Mouse (Mus musculus) left cerebral cortex, postnatal 36 days (tissue): ENCODE measurements around the gene Pkd1l1. TPM values are rescaled to one million over a fixed set of nuclear protein-coding genes. Genes with fewer than 3 reads are reported as not detected.

Source experiments
- DNase-seq, 2 experiments: peaks; one replicate each; pipeline ENCODE4 v3.0.0; 2021 to 2022; ENCODE audit warnings: low spot score in 2 of 2, mixed read lengths in 1 of 2
- intact Hi-C: fragments of 180-260 bp; cut with DNase I; formaldehyde crosslinking; loops from one replicate; pipeline ENCODE4 v1.15.1; 2025
- total RNA-seq, 2 experiments: library from RNA; stranded (reverse); gene quantifications; 2 replicates each; pipeline ENCODE4 v1.2.3; 2021

Pkd1l1 gene
- total RNA-seq, 2 experiments from 2014 or later = 0.23 TPM; not detected in 1

DNA sequence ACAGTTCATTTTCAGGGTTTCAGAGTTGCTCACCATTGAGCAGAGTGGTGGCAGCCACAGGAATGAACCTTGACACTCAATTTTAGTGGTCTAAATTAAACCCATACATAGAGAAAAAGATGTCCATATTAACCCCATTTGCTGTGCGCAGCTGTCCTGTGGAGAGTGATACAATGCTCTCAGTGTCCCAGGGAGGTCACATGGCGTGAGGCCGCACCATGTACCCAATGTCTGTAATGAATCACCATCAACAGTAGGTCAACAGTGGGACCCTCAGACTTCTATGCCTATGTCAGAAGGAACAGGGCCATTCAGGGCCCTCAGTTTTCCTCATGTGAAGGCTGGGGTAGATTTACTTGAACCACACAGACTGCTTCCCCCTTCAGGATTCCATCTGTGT, 143.5 kb downstream of the Pkd1l1 start:
- DNase-seq = no peak
- intact Hi-C loops = no loop called here

DNA sequence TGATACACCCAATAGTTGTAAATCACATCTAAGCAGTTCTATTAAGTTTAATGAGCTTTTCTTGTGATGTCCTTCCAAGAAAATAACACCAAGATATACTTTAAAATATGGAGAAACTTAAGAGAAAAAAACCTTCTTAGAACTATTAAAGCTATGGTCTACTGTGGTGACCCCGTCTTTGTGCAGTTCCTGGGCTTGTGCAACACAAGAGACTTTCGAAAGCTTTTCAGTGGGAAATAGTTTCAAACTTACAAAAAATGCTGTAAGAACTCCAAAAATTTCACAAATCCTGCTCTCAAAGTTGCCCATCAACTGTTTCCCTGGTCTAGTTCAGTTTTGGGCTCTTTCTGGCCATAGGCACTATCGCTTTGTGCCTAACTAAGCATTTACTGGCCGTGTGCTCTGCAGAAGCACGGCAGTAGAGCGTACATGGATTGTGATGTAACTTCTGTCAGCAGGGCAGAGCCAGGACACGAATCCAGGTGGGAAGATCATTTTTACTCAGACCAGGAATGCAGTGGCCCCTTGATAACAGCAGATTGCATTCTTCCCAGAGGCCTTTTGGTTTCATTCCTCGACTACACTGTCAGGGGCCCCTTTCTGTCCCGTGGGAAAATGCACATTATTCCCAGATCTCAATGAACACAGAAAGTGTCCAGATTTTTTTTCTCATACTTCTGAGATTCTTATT, 144.1 kb downstream of the Pkd1l1 start:
- intact Hi-C loops = no loop called here
- DNase-seq = no peak

DNA sequence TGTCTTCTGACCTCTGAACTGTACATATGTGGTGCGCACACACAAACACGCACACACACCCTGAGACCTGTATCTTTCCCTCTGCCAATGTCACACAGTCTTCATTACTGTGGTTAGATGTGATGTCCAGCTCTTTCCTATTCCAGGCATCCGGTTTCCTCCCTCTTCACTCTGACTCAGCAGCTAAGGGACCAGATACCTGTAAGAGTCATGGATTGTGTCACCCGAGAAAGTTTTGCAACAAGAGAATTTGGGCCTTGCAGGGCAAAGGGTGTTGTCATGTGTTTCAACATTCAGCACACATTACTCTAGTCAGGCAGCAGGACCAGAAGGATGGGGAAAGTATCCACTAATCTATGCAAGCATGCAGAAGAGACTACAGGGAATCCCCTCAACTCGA, 146.5 kb downstream of the Pkd1l1 start:
- intact Hi-C loops = no loop called here
- DNase-seq = no peak

- DNase-seq = no peak
- intact Hi-C loops = no loop called here
Measured at GRCm38 (mm10) chr11:8826046-8826445, 147.0 kb downstream of the Pkd1l1 start.

DNA sequence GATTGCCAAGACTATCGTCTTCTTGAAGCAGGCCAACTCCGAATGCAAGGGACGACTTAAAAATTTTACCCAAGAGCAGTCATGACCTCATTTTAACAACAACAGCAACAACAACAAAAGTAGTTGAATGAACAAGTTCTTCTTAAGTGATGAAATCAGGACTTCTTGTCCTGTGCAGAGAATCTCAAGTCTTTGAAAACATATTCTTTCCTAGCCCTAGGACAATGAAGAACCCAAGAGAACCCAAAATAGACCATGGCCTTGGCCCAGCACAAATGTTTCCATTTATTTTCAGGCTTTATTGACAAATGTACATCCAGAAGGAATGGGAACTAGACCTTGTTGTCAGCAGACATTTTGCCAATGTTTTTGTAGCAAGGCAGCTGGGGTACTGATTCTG, 147.7 kb downstream of the Pkd1l1 start:
- intact Hi-C loops = no loop called here
- DNase-seq = no peak

DNA sequence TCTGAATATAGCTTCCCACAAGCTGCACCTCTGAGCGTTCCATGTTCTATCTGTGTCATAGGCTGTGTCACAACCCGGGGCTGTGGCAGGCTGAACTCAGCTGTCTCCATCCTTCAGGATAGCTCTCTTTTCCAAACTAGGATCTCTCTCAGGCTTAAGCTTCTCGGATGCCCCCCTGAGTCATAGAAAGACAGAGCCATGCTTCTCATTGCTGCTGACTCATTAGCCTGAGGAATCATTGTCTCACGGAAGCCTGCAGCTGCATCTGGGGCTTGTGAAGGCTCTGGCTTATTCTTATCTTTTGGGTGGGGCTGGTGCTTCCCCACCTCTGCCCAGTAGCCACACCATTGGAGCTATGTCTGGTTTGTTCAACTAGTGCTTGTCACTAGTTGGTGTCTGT, 151.7 kb downstream of the Pkd1l1 start:
- no peak for DNase-seq
- intact Hi-C loops = no loop called here

GRCm38 (mm10) chr11:8817376-8817775, 155.7 kb downstream of the Pkd1l1 start:
- no peak for DNase-seq
- intact Hi-C loops = no loop called here

- DNase-seq = no peak
- intact Hi-C loops = no loop called here
Measured at GRCm38 (mm10) chr11:8814097-8814790, 158.8 kb downstream of the Pkd1l1 start.

GRCm38 (mm10) chr11:8811506-8812100, 161.5 kb downstream of the Pkd1l1 start:
- no peak for DNase-seq
- intact Hi-C loops = no loop called here

DNA sequence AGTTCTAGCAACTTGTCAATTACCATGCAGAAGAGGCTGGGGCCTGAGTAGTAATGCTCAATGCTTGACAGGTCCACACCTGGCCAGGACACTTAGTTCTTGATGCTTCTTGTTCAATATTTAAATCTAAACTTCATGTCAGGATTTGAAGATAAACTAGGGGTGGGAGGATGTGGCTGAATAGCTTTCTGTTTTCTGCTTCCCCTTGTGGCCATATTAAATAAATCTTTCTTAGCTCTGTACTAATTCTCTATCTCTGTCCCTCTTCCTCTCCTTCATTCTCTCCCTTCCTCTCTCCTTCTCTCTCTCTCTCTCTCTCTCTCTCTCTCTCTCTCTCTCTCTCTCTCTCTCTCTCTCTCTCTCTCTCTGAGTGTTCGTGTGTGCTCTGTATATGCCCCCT, 163.4 kb downstream of the Pkd1l1 start:
- intact Hi-C loops = no loop called here
- DNase-seq = no peak

DNA sequence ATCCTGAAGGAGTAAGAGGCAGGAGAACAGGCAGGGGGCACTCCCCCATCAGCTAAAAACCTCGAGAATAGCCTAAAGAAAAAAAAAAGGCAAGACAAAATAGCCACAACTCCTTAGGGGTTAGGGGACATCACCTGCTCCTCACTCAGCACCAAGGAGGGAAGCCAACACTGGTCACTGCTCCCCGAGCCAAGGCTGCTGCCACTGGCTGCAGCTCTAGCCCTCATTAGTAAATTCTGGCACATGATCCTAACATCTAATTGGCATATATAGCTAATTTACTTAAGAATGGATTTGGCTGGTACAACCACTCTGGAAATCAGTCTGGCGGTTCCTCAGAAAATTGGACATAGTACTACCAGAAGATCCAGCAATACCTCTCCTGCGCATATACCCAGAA, 166.1 kb downstream of the Pkd1l1 start:
- intact Hi-C loops = no loop called here
- DNase-seq = no peak

GRCm38 (mm10) chr11:8804178-8804577, 168.9 kb downstream of the Pkd1l1 start:
- no peak for DNase-seq
- intact Hi-C loops = no loop called here

DNA sequence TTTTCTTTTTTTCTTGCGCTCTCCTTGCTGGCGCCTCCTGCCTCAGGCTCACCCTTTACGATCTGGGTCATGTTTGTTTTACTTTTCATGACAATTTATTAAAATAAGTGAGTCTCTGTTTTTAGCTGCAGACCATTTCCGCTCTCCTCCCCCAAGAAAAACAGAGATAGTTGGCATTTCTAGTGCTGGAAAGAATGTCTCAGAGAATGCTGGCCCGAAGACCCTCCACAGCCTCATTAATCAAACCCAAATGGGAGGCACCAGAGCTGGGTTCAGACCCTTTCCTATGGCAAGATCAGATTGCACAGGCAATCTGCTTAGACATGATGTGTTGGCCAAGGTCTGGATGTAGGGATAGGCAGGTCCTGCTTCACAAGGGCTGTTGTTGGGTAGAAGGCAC, 175.6 kb downstream of the Pkd1l1 start:
- DNase-seq = no peak
- intact Hi-C loops = no loop called here

- intact Hi-C loops = no loop called here
- DNase-seq = no peak
Measured at GRCm38 (mm10) chr11:8795031-8795430, 178.0 kb downstream of the Pkd1l1 start.

DNA sequence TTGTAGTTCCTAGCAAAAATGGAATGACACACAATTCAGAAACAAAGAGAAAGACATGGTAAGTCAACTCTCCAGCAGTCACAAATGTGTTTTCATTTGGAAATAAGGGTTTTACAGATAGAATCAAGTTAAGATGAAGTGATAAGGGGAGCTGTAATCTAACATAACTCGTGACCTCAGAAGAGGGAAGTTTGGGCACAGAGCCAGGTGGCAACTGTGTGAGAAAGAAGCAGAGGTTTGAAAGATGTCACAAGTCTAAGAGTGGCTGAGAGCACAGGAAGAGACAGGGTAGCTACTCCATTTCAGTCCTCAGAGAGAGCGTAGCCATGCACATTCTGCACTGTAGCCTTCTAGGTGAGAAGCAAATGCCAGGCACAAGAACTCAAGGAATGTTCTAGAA, 180.9 kb downstream of the Pkd1l1 start:
- intact Hi-C loops = no loop called here

DNA sequence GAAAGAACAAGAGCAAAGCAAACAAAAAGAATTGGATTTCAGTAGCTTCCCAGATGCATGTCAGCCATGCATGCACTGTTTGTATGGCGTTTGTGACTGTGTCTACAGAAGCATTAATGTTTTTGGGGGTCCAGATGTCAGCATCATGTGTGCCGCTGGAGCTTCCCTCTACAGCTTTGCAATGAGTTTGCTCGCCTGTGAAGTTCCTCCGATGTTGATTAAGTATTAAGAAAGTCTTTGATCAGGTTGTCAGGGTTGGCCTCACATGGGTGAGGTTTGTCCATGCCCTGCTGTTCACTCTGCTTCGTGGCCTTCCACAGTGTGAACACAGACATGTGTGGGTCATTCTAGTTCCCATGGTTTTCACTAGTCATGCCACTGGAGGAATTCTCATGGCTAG, 183.9 kb downstream of the Pkd1l1 start:
- intact Hi-C loops = no loop called here
- DNase-seq = no peak

More for the DNA sequence above, 180.9 kb downstream of the Pkd1l1 start:
- DNase-seq = no peak

GRCm38 (mm10) chr11:8787604-8788003, 185.5 kb downstream of the Pkd1l1 start:
- no peak for DNase-seq
- intact Hi-C loops = no loop called here

GRCm38 (mm10) chr11:8784413-8784812, 188.7 kb downstream of the Pkd1l1 start:
- DNase-seq = no peak

GRCm38 (mm10) chr11:8782141-8782465, 191.0 kb downstream of the Pkd1l1 start:
- DNase-seq = no peak

More at GRCm38 (mm10) chr11:8784413-8784812, 188.7 kb downstream of the Pkd1l1 start:
- intact Hi-C loops = no loop called here

DNA sequence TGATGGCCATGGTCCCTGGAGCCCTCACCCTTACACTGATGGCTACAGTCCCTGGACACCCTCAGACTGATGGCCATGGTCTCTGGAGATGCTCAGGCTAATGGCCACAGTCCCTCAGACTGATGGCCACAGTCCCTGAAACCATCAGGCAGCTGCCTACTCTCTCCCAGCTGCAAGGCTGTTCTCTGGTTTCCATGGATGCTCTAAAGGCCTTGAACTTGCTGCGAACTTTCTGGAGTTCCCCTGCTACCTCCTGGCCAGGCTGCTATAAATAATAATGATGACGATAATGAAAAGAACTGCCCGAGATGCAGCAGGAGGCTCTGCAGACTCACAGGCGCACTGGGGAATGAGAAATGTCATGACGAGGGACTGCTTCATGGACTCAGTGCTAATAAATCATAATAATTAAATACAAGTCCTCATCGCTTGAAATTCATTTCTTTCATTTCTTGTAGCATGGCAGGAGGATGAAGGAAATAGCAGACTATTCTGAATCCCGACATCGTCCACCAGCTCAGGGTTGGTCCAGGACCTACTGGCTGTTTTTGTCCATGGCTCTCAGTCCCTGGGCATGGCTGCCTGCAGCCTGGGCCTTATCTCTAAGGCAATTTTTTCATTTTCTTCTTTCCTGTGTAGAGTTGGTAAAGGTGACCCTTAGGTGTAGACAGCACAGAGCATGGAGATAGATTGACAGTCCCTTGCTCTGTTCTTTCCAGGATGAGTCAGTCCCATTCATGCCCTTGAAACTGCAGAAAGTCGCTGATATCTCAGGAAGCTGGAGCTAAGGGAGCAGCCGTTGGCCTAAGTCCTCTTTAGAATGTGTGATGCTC, 191.5 kb downstream of the Pkd1l1 start:
- intact Hi-C loops = no loop called here
- DNase-seq = no peak

More at GRCm38 (mm10) chr11:8782141-8782465, 191.0 kb downstream of the Pkd1l1 start:
- intact Hi-C loops = no loop called here
